Mouse (Mus musculus) cerebellum, adult 2 months (tissue): ENCODE measurements around the gene Olfr1309.

Experiments
- CTCF ChIP-seq: fragments of 200-500 bp; IDR thresholded peaks from 2 replicates; pipeline ENCODE4 v1.5.1; 2011; ENCODE audit warnings: low read depth, mild to moderate bottlenecking, control low read depth, low read length, moderate library complexity, borderline replicate concordance; ENCODE audit not compliant: insufficient read depth
- POLR2A ChIP-seq: fragments of 200-500 bp; IDR thresholded peaks from 2 replicates; pipeline ENCODE4 v1.6.1; 2011; ENCODE audit warnings: low read length, control low read depth, borderline replicate concordance; ENCODE audit not compliant: insufficient read depth

- no peak for TF ChIP-seq CTCF
- no peak for TF ChIP-seq POLR2A
These were observed 40.7 kb downstream of the Olfr1309 start, which contains the start of gene Olfr1307 for GRCm38 (mm10) chr2:111949340-111949739.
